Mouse (Mus musculus): ENCODE data around the gene Asb17. TPM values are rescaled to one million over a fixed set of nuclear protein-coding genes. Genes with fewer than 3 reads are reported as not detected.
"Not testable (repeated sequence)": the region's sequence is repeated elsewhere in the genome, so short reads cannot be mapped to it uniquely, and the experiment has no call there.

Asb17 gene
- polyA plus RNA-seq, 1 experiment from 2014 or later: 0.05 TPM

- Histone ChIP-seq H3K4me3 (ENCODE audit: low read length) (no peak overlapping the region), H3K9me3 (ENCODE audit: control insufficient read depth, low read length) (no peaks in the 10 kb centered on the region), H3K27me3 (replicated peaks; ENCODE audit: control insufficient read depth, insufficient read depth, low read length) (no peaks in the 10 kb centered on the region), H3K4me1 (ENCODE audit: control insufficient read depth, insufficient read depth, low read length) (peaks cover 3% of the 10 kb centered on the region; the same call in 1 of the 2 replicates), H3K4me2 (ENCODE audit: low read depth, low read length) (no peak overlapping the region), H3K27ac (ENCODE audit: low read length) (no peak overlapping the region), H3K9ac (ENCODE audit: low read depth, low read length) (no peak overlapping the region), H3K36me3 (ENCODE audit: control insufficient read depth, insufficient read depth, low read length) (no peaks in the 10 kb centered on the region)
- WGBS: 84% methylated on average over 2 of the region's 2 CpGs
- ATAC-seq: no peak
Observed at GRCm38 (mm10) chr3:153845500-153845899, 1.5 kb downstream of the Asb17 start.

- no peak for ATAC-seq
- H3K9ac ChIP-seq (ENCODE audit: low read depth, low read length): no peak overlapping the region
- no peaks in the 10 kb centered on the region for H3K36me3 ChIP-seq (ENCODE audit: control insufficient read depth, insufficient read depth, low read length)
- no peaks in the 10 kb centered on the region for H3K27me3 ChIP-seq (replicated peaks; ENCODE audit: control insufficient read depth, insufficient read depth, low read length)
- peaks cover 3% of the 10 kb centered on the region; the same call in 1 of the 2 replicates for H3K4me1 ChIP-seq (ENCODE audit: control insufficient read depth, insufficient read depth, low read length)
- WGBS: 93% methylated on average over 4 of the region's 4 CpGs
- H3K9me3 ChIP-seq (ENCODE audit: control insufficient read depth, low read length): no peaks in the 10 kb centered on the region
- no peak overlapping the region for H3K4me2 ChIP-seq (ENCODE audit: low read depth, low read length)
- H3K27ac ChIP-seq (ENCODE audit: low read length): no peak overlapping the region
- H3K4me3 ChIP-seq (ENCODE audit: low read length): no peak overlapping the region
Observed at GRCm38 (mm10) chr3:153846109-153846508, 2.1 kb downstream of the Asb17 start.

- Histone ChIP-seq H3K36me3 (ENCODE audit: control insufficient read depth, insufficient read depth, low read length) (no peaks in the 10 kb centered on the region), H3K9ac (ENCODE audit: low read depth, low read length) (no peak overlapping the region), H3K4me2 (ENCODE audit: low read depth, low read length) (no peak overlapping the region), H3K9me3 (ENCODE audit: control insufficient read depth, low read length) (no peaks in the 10 kb centered on the region), H3K27me3 (replicated peaks; ENCODE audit: control insufficient read depth, insufficient read depth, low read length) (no peaks in the 10 kb centered on the region), H3K4me1 (ENCODE audit: control insufficient read depth, insufficient read depth, low read length) (peaks cover 3% of the 10 kb centered on the region; the same call in 1 of the 2 replicates), H3K27ac (ENCODE audit: low read length) (no peak overlapping the region), H3K4me3 (ENCODE audit: low read length) (no peak overlapping the region)
- WGBS: 72% methylated on average over 7 of the region's 7 CpGs
- no peak for ATAC-seq
Observed at GRCm38 (mm10) chr3:153847207-153847733, 3.3 kb downstream of the Asb17 start.

GRCm38 (mm10) chr3:153849368-153850015 lies 5.5 kb downstream of the Asb17 start:
- Histone ChIP-seq H3K27me3 (replicated peaks; ENCODE audit: control insufficient read depth, insufficient read depth, low read length) (no peaks in the 10 kb centered on the region), H3K4me1 (ENCODE audit: control insufficient read depth, insufficient read depth, low read length) (peaks cover 3% of the 10 kb centered on the region; the same call in 1 of the 2 replicates), H3K36me3 (ENCODE audit: control insufficient read depth, insufficient read depth, low read length) (no peaks in the 10 kb centered on the region), H3K4me2 (ENCODE audit: low read depth, low read length) (0 out of 2 replicates have a peak overlapping the region, but pooled peaks have one; percentile 15), H3K9me3 (ENCODE audit: control insufficient read depth, low read length) (no peaks in the 10 kb centered on the region), H3K9ac (ENCODE audit: low read depth, low read length) (no peak overlapping the region), H3K27ac (ENCODE audit: low read length) (no peak overlapping the region), H3K4me3 (ENCODE audit: low read length) (no peak overlapping the region)
- 4% methylated on average over 5 of the region's 5 CpGs for WGBS
- peak; percentile 95 for ATAC-seq

GRCm38 (mm10) chr3:153850759-153851158 lies 6.8 kb downstream of the Asb17 start:
- Histone ChIP-seq H3K4me2 (ENCODE audit: low read depth, low read length) (no peak overlapping the region), H3K9me3 (ENCODE audit: control insufficient read depth, low read length) (no peaks in the 10 kb centered on the region), H3K27me3 (replicated peaks; ENCODE audit: control insufficient read depth, insufficient read depth, low read length) (no peaks in the 10 kb centered on the region), H3K36me3 (ENCODE audit: control insufficient read depth, insufficient read depth, low read length) (no peaks in the 10 kb centered on the region), H3K9ac (ENCODE audit: low read depth, low read length) (no peak overlapping the region), H3K4me1 (ENCODE audit: control insufficient read depth, insufficient read depth, low read length) (peaks cover 3% of the 10 kb centered on the region; the same call in 1 of the 2 replicates), H3K27ac (ENCODE audit: low read length) (no peak overlapping the region), H3K4me3 (ENCODE audit: low read length) (no peak overlapping the region)
- ATAC-seq: no peak
- 90% methylated on average over 7 of the region's 7 CpGs for WGBS

- no peak overlapping the region for H3K27ac ChIP-seq (ENCODE audit: low read length)
- no peaks in the 10 kb centered on the region for H3K36me3 ChIP-seq (ENCODE audit: control insufficient read depth, insufficient read depth, low read length)
- peak; percentile 82 for ATAC-seq
- H3K4me3 ChIP-seq (ENCODE audit: low read length): no peak overlapping the region
- peaks cover 3% of the 10 kb centered on the region; the same call in 1 of the 2 replicates for H3K4me1 ChIP-seq (ENCODE audit: control insufficient read depth, insufficient read depth, low read length)
- H3K9me3 ChIP-seq (ENCODE audit: control insufficient read depth, low read length): no peaks in the 10 kb centered on the region
- WGBS: 63% methylated on average over 8 of the region's 8 CpGs
- no peak overlapping the region for H3K4me2 ChIP-seq (ENCODE audit: low read depth, low read length)
- H3K9ac ChIP-seq (ENCODE audit: low read depth, low read length): no peak overlapping the region
- no peaks in the 10 kb centered on the region for H3K27me3 ChIP-seq (replicated peaks; ENCODE audit: control insufficient read depth, insufficient read depth, low read length)
Observed at GRCm38 (mm10) chr3:153852266-153852665, 8.3 kb downstream of the Asb17 start.

- ATAC-seq: no peak
- Histone ChIP-seq H3K4me3 (ENCODE audit: low read length) (no peak overlapping the region), H3K27me3 (replicated peaks; ENCODE audit: control insufficient read depth, insufficient read depth, low read length) (no peaks in the 10 kb centered on the region), H3K4me2 (ENCODE audit: low read depth, low read length) (no peak overlapping the region), H3K4me1 (ENCODE audit: control insufficient read depth, insufficient read depth, low read length) (no peaks in the 10 kb centered on the region), H3K27ac (ENCODE audit: low read length) (no peak overlapping the region), H3K9me3 (ENCODE audit: control insufficient read depth, low read length) (no peaks in the 10 kb centered on the region), H3K9ac (ENCODE audit: low read depth, low read length) (no peak overlapping the region), H3K36me3 (ENCODE audit: control insufficient read depth, insufficient read depth, low read length) (no peaks in the 10 kb centered on the region)
- WGBS: 85% methylated on average over 10 of the region's 10 CpGs
Observed at GRCm38 (mm10) chr3:153858350-153859001, 14.5 kb downstream of the Asb17 start.

- not testable (repeated sequence) for H3K4me2 ChIP-seq (ENCODE audit: low read depth, low read length); H3K9ac ChIP-seq (ENCODE audit: low read depth, low read length); H3K36me3 ChIP-seq (ENCODE audit: control insufficient read depth, insufficient read depth, low read length); H3K4me1 ChIP-seq (ENCODE audit: control insufficient read depth, insufficient read depth, low read length); H3K4me3 ChIP-seq (ENCODE audit: low read length); H3K27ac ChIP-seq (ENCODE audit: low read length); H3K27me3 ChIP-seq (replicated peaks; ENCODE audit: control insufficient read depth, insufficient read depth, low read length); ATAC-seq; H3K9me3 ChIP-seq (ENCODE audit: control insufficient read depth, low read length)
- WGBS: 92% methylated on average over 8 of the region's 8 CpGs
Observed at GRCm38 (mm10) chr3:153860392-153860791, 16.4 kb downstream of the Asb17 start.

- Histone ChIP-seq H3K27ac (ENCODE audit: low read length) (no peak overlapping the region), H3K4me3 (ENCODE audit: low read length) (no peak overlapping the region), H3K4me2 (ENCODE audit: low read depth, low read length) (no peak overlapping the region), H3K36me3 (ENCODE audit: control insufficient read depth, insufficient read depth, low read length) (no peaks in the 10 kb centered on the region), H3K9ac (ENCODE audit: low read depth, low read length) (no peak overlapping the region), H3K4me1 (ENCODE audit: control insufficient read depth, insufficient read depth, low read length) (no peaks in the 10 kb centered on the region), H3K27me3 (replicated peaks; ENCODE audit: control insufficient read depth, insufficient read depth, low read length) (no peaks in the 10 kb centered on the region), H3K9me3 (ENCODE audit: control insufficient read depth, low read length) (no peaks in the 10 kb centered on the region)
- ATAC-seq: no peak
- WGBS: 86% methylated on average over 2 of the region's 2 CpGs
Observed at GRCm38 (mm10) chr3:153863816-153864215, 19.8 kb downstream of the Asb17 start.

Data from intestine, embryonic 16.5 days (tissue).